Mouse (Mus musculus) heart, postnatal 0 days (tissue): Measurements from ENCODE around the gene Dhx32.

Source experiments
- CTCF ChIP-seq: IDR thresholded peaks from 2 replicates; pipeline ENCODE4 v1.5.1; 2016; ENCODE audit warnings: antibody characterized with exemption, control low read depth, low read depth
- EP300 ChIP-seq: IDR thresholded peaks from 2 replicates; pipeline ENCODE4 v1.6.1; 2016; ENCODE audit warnings: antibody characterized with exemption, low read depth

DNA sequence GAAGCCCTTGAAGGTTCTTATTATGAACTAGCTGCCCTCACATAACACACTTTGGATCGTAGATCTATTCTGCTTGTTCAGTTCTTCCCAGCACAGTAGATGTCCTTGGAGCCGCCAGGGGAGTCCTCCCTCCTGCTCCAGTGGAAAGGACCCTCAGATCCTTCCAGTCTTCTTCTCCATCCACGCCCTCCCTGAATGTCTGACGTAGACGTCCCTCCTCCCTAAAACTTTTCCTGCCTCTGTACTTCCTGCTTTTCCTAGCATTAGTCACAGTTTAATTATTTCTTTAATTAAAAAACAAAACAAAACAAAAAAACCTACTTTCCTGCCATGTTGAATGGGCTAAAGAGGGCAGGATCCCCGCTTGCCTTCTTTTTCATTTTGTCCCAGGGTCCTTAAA lies 535 bp downstream of the Dhx32 start:
- TF ChIP-seq CTCF, result no peak
- no peak for TF ChIP-seq EP300
